Mouse (Mus musculus) ES-E14 (cell line): Measurements from ENCODE around the gene Dcps. TPM values are rescaled to one million over a fixed set of nuclear protein-coding genes. Genes with fewer than 3 reads are reported as not detected.

Experiments used
- DNase-seq: peaks from one replicate; pipeline ENCODE4 v3.0.0-alpha.2; 2013; ENCODE audit warnings: low read depth, low spot score
- H3K27ac ChIP-seq: 2 replicates; pipeline ENCODE4 v1.5.1; 2012; ENCODE audit warnings: low read depth, mild to moderate bottlenecking, low read length, moderate library complexity, mixed read lengths; ENCODE audit not compliant: poor library complexity, insufficient read depth, severe bottlenecking
- H3K36me3 ChIP-seq: 2 replicates; pipeline ENCODE4 v1.6.1; 2012; ENCODE audit warnings: mild to moderate bottlenecking, low read length, moderate library complexity, mixed read lengths; ENCODE audit not compliant: control insufficient read depth, poor library complexity, insufficient read depth, severe bottlenecking
- H3K4me1 ChIP-seq, 2 experiments: fragments of 150-350 bp in 1 of 2; sonication (generic) in 1 of 2; 2 replicates each; pipeline ENCODE4 v1.6.1; 2012; ENCODE audit warnings: low read length in 2 of 2, mild to moderate bottlenecking in 1 of 2, mixed read lengths in 1 of 2; ENCODE audit not compliant: control insufficient read depth in 2 of 2, insufficient read depth in 2 of 2, poor library complexity in 1 of 2
- H3K4me3 ChIP-seq, 2 experiments: fragments of 150-350 bp in 1 of 2; sonication (generic) in 1 of 2; 2 replicates each; pipeline ENCODE4 v1.5.1; 2012; ENCODE audit warnings: low read length in 2 of 2, low read depth in 1 of 2, mild to moderate bottlenecking in 1 of 2, mixed read lengths in 1 of 2; ENCODE audit not compliant: insufficient read depth in 1 of 2, poor library complexity in 1 of 2, severe bottlenecking in 1 of 2
- H3K9ac ChIP-seq: 2 replicates; pipeline ENCODE4 v1.6.1; 2012; ENCODE audit warnings: low read depth, mild to moderate bottlenecking, low read length, mixed read lengths; ENCODE audit not compliant: poor library complexity, insufficient read depth, severe bottlenecking
- H3K9me3 ChIP-seq: fragments of 150-350 bp; sonication (generic); 2 replicates; pipeline ENCODE4 v1.6.1; 2012; ENCODE audit warnings: low read depth, mild to moderate bottlenecking, low read length; ENCODE audit not compliant: control insufficient read depth, insufficient read depth
- CHD2 ChIP-seq: IDR thresholded peaks from 2 replicates; pipeline ENCODE4 v1.6.1; 2014; ENCODE audit warnings: mild to moderate bottlenecking, low read depth, low read length, inconsistent platforms
- HCFC1 ChIP-seq: IDR thresholded peaks from 2 replicates; pipeline ENCODE4 v1.6.1; 2012; ENCODE audit warnings: low read length, inconsistent platforms, borderline replicate concordance; ENCODE audit not compliant: insufficient read depth
- MAFK ChIP-seq: IDR thresholded peaks from 2 replicates; pipeline ENCODE4 v1.6.1; 2014; ENCODE audit warnings: mild to moderate bottlenecking, low read depth, low read length, inconsistent platforms; ENCODE audit not compliant: insufficient read depth
- ZC3H11A ChIP-seq: IDR thresholded peaks from 2 replicates; pipeline ENCODE4 v1.6.1; 2012; ENCODE audit warnings: low read depth, mild to moderate bottlenecking, inconsistent platforms, low read length, borderline replicate concordance
- ZNF384 ChIP-seq: IDR thresholded peaks from 2 replicates; pipeline ENCODE4 v1.6.1; 2012; ENCODE audit warnings: low read depth, low read length, inconsistent platforms
- in situ Hi-C, 2 experiments: fragments of 600-800 bp; cut with MboI; formaldehyde crosslinking; loops; one replicate each; pipeline ENCODE4 v1.15.1; 2025; ENCODE audit warnings: low sequenced_read_pairs in 2 of 2, inconsistent platforms in 1 of 2; ENCODE audit not compliant: unreplicated experiment in 2 of 2
- total RNA-seq: library from RNA; depleted of rRNA; stranded (reverse); fragments of 300-350 nt; gene quantifications from 2 replicates; pipeline ENCODE4 v1.2.3, GENCODE M21; 2012

Dcps gene
- total RNA-seq, 1 experiment = 42.9 TPM

DNA sequence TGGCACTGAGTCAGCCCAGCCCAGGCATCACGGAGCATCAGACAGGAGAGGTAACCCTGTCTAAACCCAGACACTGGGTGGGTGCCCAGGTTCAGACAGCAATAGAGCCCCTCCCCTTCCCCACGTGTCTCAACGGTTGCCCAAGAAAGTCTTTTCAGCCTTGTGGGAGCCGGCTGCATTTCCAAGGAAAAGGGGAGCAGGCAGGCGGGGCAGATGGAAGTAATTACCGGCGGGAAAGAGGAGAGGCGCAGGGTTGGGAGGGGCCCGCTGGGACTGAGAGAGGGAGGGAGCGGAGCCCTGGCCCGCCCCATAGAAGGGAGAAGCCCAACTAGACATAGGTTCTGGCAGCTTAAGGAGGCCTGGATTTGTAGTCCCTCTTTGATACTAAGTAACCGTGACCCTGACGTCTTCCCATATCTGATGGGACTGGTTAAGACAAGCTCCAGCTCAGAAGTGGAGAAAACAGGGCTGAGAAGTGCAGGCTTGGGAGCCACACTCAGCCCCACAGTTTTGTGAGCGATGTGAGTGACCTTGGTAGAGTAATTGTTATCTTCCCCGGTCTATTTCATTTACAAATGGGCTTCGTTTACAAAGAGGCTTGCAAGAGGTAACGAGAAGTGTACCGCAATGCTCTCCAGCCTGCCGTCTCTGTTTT, 63.8 kb downstream of the Dcps start:
- TF ChIP-seq HCFC1 (0 out of 2 replicates have a peak, but pooled peaks have one; percentile 28), ZNF384 (no peak), MAFK (no peak), CHD2 (no peak)
- in situ Hi-C loops = no loop called here
- peaks cover 6 to 16% of the 10 kb centered on the region in 2 experiments; a peak in 3 of 4 replicates for H3K4me1 ChIP-seq
- no peak overlapping the region for H3K9ac ChIP-seq
- peak; percentile 70 for DNase-seq
- H3K4me3 ChIP-seq = peak overlapping the region; percentile 34 to 41
- H3K27ac ChIP-seq = no peak overlapping the region; the same call in 1 of the 2 replicates
- no peaks in the 10 kb centered on the region for H3K36me3 ChIP-seq
- H3K9me3 ChIP-seq = no peaks in the 10 kb centered on the region

DNA sequence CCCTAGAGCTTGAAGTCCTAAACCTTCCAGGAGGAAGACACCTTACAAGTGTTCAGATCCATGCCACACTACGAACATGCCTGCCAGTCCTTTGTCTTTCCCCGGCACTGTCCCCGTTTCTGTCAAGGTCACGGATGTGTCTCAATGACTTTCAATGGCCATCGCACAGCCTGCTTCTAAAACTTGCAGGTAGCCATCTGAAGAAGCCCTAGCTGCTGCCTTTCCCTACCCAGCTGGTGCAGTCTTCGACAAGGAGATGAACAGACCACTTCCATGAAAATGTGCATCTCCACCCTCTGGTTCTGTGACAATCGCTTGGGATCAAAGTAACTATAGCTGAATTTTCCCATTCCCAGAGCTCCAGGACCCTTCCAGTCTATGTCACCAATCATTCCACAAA, 64.4 kb downstream of the Dcps start:
- Histone ChIP-seq H3K27ac (no peak overlapping the region), H3K4me1 (peaks cover 6 to 16% of the 10 kb centered on the region in 2 experiments; a peak in 3 of 4 replicates), H3K9ac (no peak overlapping the region), H3K36me3 (no peaks in the 10 kb centered on the region), H3K9me3 (no peaks in the 10 kb centered on the region), H3K4me3 (peak overlapping the region in 1 of 2 experiments; percentile 41; a peak in 1 of 4 replicates)
- DNase-seq = peak; percentile 1
- TF ChIP-seq CHD2 (no peak), HCFC1 (no peak), MAFK (no peak), ZC3H11A (no peak), ZNF384 (no peak)
- in situ Hi-C loops = no loop called here

DNA sequence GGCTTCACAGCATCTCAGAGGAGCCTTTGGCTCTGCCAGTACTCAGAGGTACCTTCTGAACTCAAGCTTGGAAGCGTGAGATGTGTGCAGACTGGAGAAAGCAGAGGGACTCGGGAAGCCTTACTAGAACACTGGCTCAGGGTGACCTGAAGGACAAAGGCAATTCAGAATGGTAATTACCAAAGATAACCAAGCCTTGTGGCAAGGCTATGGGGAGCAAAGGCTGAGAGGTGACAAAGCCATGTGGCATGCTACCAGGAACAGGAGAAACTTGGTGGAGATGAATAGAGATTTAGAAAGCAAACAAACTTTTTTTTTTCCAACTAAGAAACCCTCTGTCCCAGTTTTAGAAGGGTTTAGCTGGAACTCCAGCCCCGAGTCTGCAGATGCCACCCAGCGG, 65.3 kb downstream of the Dcps start:
- in situ Hi-C loops = no loop called here
- no peak for DNase-seq
- peaks cover 6 to 16% of the 10 kb centered on the region in 2 experiments; a peak in 3 of 4 replicates for H3K4me1 ChIP-seq

DNA sequence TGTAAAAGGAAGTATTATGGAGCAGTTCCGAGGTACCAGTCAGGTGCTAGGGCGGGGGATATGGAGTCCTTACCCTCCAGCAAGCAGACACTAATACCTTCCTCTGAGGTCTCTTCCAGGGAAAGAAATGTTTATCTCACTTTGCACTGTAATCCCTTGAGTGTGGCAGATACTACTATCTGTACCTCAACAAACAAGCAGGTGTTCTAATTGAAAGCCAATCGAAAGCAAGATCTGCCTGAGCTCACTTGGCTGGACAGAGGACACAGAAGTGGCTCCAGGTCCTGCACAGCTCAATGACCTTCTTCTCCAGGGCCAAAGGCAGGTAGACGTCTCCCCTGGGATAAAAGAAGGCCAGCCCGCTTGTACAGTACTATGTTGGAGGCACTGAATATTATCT, 65.8 kb downstream of the Dcps start:
- H3K9ac ChIP-seq = no peak overlapping the region

More for the DNA sequence above, 65.3 kb downstream of the Dcps start:
- no peaks in the 10 kb centered on the region for H3K36me3 ChIP-seq
- no peak overlapping the region for H3K27ac ChIP-seq
- no peak overlapping the region for H3K9ac ChIP-seq
- no peaks in the 10 kb centered on the region for H3K9me3 ChIP-seq
- TF ChIP-seq MAFK = no peak
- no peak for TF ChIP-seq ZNF384
- no peak overlapping the region for H3K4me3 ChIP-seq

DNA sequence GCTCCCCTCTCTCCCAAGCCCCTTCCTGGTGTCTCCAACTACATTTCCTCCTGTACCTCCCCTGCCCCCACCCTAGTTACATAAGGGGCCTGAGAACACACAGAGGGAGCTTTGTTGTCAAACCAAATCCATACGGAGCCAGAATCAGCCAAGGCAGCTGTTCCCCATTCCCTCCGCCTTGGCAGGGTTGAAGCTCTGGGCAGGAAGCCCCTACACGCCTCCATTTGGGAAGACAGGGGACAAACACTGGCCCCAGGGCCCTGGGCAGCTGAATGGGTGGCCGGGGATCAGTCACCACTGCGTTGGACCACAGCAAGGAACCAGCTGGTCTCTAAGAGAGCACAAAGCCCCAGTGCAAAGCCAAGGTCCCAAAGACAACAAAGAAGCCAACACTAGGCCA, 66.9 kb downstream of the Dcps start:
- peaks cover 6 to 16% of the 10 kb centered on the region in 2 experiments; a peak in 3 of 4 replicates for H3K4me1 ChIP-seq

More for the DNA sequence above, 65.8 kb downstream of the Dcps start:
- Histone ChIP-seq H3K4me1 (peaks cover 6 to 16% of the 10 kb centered on the region in 2 experiments; a peak in 3 of 4 replicates), H3K9me3 (no peaks in the 10 kb centered on the region), H3K27ac (no peak overlapping the region), H3K36me3 (no peaks in the 10 kb centered on the region), H3K4me3 (no peak overlapping the region)
- in situ Hi-C loops = no loop called here
- TF ChIP-seq HCFC1 (no peak), ZNF384 (no peak), ZC3H11A (no peak), MAFK (no peak), CHD2 (no peak)
- no peak for DNase-seq

More for the DNA sequence above, 66.9 kb downstream of the Dcps start:
- H3K9me3 ChIP-seq = no peaks in the 10 kb centered on the region
- no peak for DNase-seq
- H3K9ac ChIP-seq = no peak overlapping the region
- H3K4me3 ChIP-seq = no peak overlapping the region
- TF ChIP-seq MAFK = no peak
- TF ChIP-seq HCFC1 = no peak
- no peak for TF ChIP-seq ZC3H11A
- TF ChIP-seq ZNF384 = no peak
- no peak for TF ChIP-seq CHD2
- in situ Hi-C loops = no loop called here
- no peaks in the 10 kb centered on the region for H3K36me3 ChIP-seq
- H3K27ac ChIP-seq = no peak overlapping the region
